Mouse (Mus musculus): ENCODE results near the gene Ubl5. TPM values are rescaled to one million over a fixed set of nuclear protein-coding genes. Genes with fewer than 3 reads are reported as not detected.
"Not testable (repeated sequence)": the region's sequence is repeated elsewhere in the genome, so short reads cannot be mapped to it uniquely, and the experiment has no call there.

Ubl5 gene
- polyA plus RNA-seq, 1 experiment: 762 TPM

DNA sequence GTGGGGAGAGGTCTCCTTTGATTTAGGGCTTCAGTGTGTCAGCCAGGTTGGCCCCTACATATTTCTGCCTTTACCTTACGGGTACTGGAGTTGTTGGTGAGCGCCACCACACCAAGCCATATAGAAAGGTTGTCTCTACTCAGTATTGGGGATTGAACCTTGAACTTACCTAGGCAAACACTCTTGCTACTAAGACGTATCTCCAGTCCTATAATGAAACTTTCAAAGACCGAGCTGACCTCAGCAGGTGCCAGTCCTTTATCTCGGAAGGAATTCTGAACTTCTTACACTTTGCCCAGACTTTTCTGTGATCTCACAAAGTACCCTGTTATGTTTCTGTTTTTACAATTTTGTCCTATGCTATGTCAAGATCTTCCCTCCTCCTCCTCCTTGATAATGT lies 30.7 kb upstream of the Ubl5 start:
- H3ac ChIP-seq (ENCODE audit: control insufficient read depth, insufficient read length): no peak overlapping the region
- no peaks in the 10 kb centered on the region for H3K27me3 ChIP-seq (ENCODE audit: control insufficient read depth, insufficient read depth, insufficient read length)
- H3K4me2 ChIP-seq (ENCODE audit: low read depth): no peak overlapping the region
- no peaks in the 10 kb centered on the region for H3K36me3 ChIP-seq (ENCODE audit: control insufficient read depth, insufficient read depth)
- TF ChIP-seq E2F4 (IDR thresholded peaks at IDR 0.05; ENCODE audit: insufficient read depth) (no peak), USF1 (IDR thresholded peaks at IDR 0.05; ENCODE audit: low read depth) (no peak), CEBPB (IDR thresholded peaks at IDR 0.05; ENCODE audit: insufficient read depth, poor library complexity, severe bottlenecking) (no peak), MAX (IDR thresholded peaks at IDR 0.05; ENCODE audit: low read depth) (no peak), TCF3 (IDR thresholded peaks at IDR 0.05; ENCODE audit: insufficient read length, low read depth) (no peak), POLR2AphosphoS2 (IDR thresholded peaks at IDR 0.05; ENCODE audit: insufficient read length, low read depth) (no peak), TCF12 (IDR thresholded peaks at IDR 0.05; ENCODE audit: insufficient read depth, poor library complexity, severe bottlenecking) (no peak), REST (IDR thresholded peaks at IDR 0.05; ENCODE audit: insufficient read depth, insufficient read length) (no peak), SRF (IDR thresholded peaks at IDR 0.05; ENCODE audit: control insufficient read depth, insufficient read length, low read depth) (no peak), POLR2A (IDR thresholded peaks at IDR 0.05; ENCODE audit: insufficient read length, low read depth) (no peak), MYOG (IDR thresholded peaks at IDR 0.05; ENCODE audit: control insufficient read depth in 1 of 3, insufficient read depth in 1 of 3, insufficient read length in 2 of 3, low read depth in 2 of 3) (no peak), MYOD1 (IDR thresholded peaks at IDR 0.05; ENCODE audit: control insufficient read depth in 1 of 3, insufficient read length in 2 of 3, low read depth in 2 of 3) (no peak)
- no peak overlapping the region for H3K4me3 ChIP-seq
- no peaks in the 10 kb centered on the region for H3K79me2 ChIP-seq (ENCODE audit: control insufficient read depth, insufficient read depth)

GRCm38 (mm10) chr9:20616685-20617084 lies 26.0 kb upstream of the Ubl5 start:
- Histone ChIP-seq H3K4me2 (ENCODE audit: low read depth) (no peak overlapping the region), H3K4me3 (no peak overlapping the region), H3K79me2 (ENCODE audit: control insufficient read depth, insufficient read depth) (no peaks in the 10 kb centered on the region), H3K36me3 (ENCODE audit: control insufficient read depth, insufficient read depth) (no peaks in the 10 kb centered on the region), H3ac (ENCODE audit: control insufficient read depth, insufficient read length) (no peak overlapping the region), H3K27me3 (ENCODE audit: control insufficient read depth, insufficient read depth, insufficient read length) (no peaks in the 10 kb centered on the region)
- TF ChIP-seq TCF12 (IDR thresholded peaks at IDR 0.05; ENCODE audit: insufficient read depth, poor library complexity, severe bottlenecking): no peak
- no peak for TF ChIP-seq POLR2AphosphoS2 (IDR thresholded peaks at IDR 0.05; ENCODE audit: insufficient read length, low read depth)
- TF ChIP-seq MYOG (IDR thresholded peaks at IDR 0.05; ENCODE audit: control insufficient read depth in 1 of 3, insufficient read depth in 1 of 3, insufficient read length in 2 of 3, low read depth in 2 of 3): no peak
- TF ChIP-seq E2F4 (IDR thresholded peaks at IDR 0.05; ENCODE audit: insufficient read depth): no peak
- no peak for TF ChIP-seq MAX (IDR thresholded peaks at IDR 0.05; ENCODE audit: low read depth)
- no peak for TF ChIP-seq CEBPB (IDR thresholded peaks at IDR 0.05; ENCODE audit: insufficient read depth, poor library complexity, severe bottlenecking)
- no peak for TF ChIP-seq USF1 (IDR thresholded peaks at IDR 0.05; ENCODE audit: low read depth)
- no peak for TF ChIP-seq REST (IDR thresholded peaks at IDR 0.05; ENCODE audit: insufficient read depth, insufficient read length)
- no peak for TF ChIP-seq TCF3 (IDR thresholded peaks at IDR 0.05; ENCODE audit: insufficient read length, low read depth)

DNA sequence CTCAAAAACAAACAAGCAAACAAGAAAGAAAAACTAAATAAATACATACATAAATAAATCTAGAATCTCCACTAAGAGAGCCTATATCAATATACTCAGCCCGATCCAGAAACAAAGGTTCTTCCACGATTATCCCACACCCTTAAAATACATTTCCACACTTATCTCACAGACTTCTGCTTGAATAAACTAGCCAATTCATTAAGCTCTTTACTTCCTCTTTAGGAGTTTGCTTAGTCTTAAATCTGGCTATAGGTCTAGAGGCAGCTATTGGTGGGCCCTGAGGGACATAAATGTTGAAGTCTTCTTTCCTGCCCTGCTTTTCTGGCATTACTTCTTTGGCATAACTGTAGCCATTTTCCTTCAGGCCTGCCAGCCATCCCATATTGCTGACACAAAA lies 11.3 kb upstream of the Ubl5 start:
- H3ac ChIP-seq (ENCODE audit: control insufficient read depth, insufficient read length): no peak overlapping the region
- no peaks in the 10 kb centered on the region for H3K79me2 ChIP-seq (ENCODE audit: control insufficient read depth, insufficient read depth)
- H3K36me3 ChIP-seq (ENCODE audit: control insufficient read depth, insufficient read depth): no peaks in the 10 kb centered on the region
- no peak overlapping the region for H3K4me2 ChIP-seq (ENCODE audit: low read depth)
- TF ChIP-seq MAX (IDR thresholded peaks at IDR 0.05; ENCODE audit: low read depth) (no peak), REST (IDR thresholded peaks at IDR 0.05; ENCODE audit: insufficient read depth, insufficient read length) (no peak), MYOD1 (IDR thresholded peaks at IDR 0.05; ENCODE audit: control insufficient read depth in 1 of 3, insufficient read length in 2 of 3, low read depth in 2 of 3) (no peak), MYOG (IDR thresholded peaks at IDR 0.05; ENCODE audit: control insufficient read depth in 1 of 3, insufficient read depth in 1 of 3, insufficient read length in 2 of 3, low read depth in 2 of 3) (no peak), E2F4 (IDR thresholded peaks at IDR 0.05; ENCODE audit: insufficient read depth) (no peak), POLR2A (IDR thresholded peaks at IDR 0.05; ENCODE audit: insufficient read length, low read depth) (no peak), POLR2AphosphoS2 (IDR thresholded peaks at IDR 0.05; ENCODE audit: insufficient read length, low read depth) (no peak), TCF12 (IDR thresholded peaks at IDR 0.05; ENCODE audit: insufficient read depth, poor library complexity, severe bottlenecking) (no peak), TCF3 (IDR thresholded peaks at IDR 0.05; ENCODE audit: insufficient read length, low read depth) (no peak), USF1 (IDR thresholded peaks at IDR 0.05; ENCODE audit: low read depth) (no peak), SRF (IDR thresholded peaks at IDR 0.05; ENCODE audit: control insufficient read depth, insufficient read length, low read depth) (no peak), CEBPB (IDR thresholded peaks at IDR 0.05; ENCODE audit: insufficient read depth, poor library complexity, severe bottlenecking) (no peak)
- no peak overlapping the region for H3K4me3 ChIP-seq
- H3K27me3 ChIP-seq (ENCODE audit: control insufficient read depth, insufficient read depth, insufficient read length): no peaks in the 10 kb centered on the region

- H3K4me3 ChIP-seq; H3ac ChIP-seq (ENCODE audit: control insufficient read depth, insufficient read length); H3K27me3 ChIP-seq (ENCODE audit: control insufficient read depth, insufficient read depth, insufficient read length); H3K36me3 ChIP-seq (ENCODE audit: control insufficient read depth, insufficient read depth); H3K4me2 ChIP-seq (ENCODE audit: low read depth): not testable (repeated sequence)
- H3K79me2 ChIP-seq (ENCODE audit: control insufficient read depth, insufficient read depth): peaks cover 14% of the 10 kb centered on the region
Measured at GRCm38 (mm10) chr9:20635676-20636075, 7.0 kb upstream of the Ubl5 start.

DNA sequence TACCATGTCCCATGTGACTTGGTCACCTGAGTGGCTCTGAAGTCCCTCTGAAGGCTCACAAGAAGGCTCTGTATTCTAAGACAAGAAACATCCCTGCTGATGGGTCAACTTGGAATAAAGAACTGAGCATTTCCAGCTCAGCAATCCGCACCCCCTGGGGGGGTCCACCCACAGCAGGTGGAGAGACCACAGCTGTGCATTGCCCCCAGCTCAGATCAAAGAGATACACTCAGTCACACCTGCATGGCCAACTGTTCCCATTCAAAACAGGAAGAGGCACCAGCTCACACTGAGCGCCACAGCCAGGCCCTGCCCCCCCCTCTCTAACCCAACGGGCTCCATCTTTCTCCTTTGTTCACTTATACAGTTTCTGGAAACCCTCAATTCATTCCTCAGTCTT lies 6.4 kb upstream of the Ubl5 start:
- H3K4me3 ChIP-seq: no peak overlapping the region
- TF ChIP-seq MAX (IDR thresholded peaks at IDR 0.05; ENCODE audit: low read depth) (no peak), MYOG (IDR thresholded peaks at IDR 0.05; ENCODE audit: control insufficient read depth in 1 of 3, insufficient read depth in 1 of 3, insufficient read length in 2 of 3, low read depth in 2 of 3) (no peak), SRF (IDR thresholded peaks at IDR 0.05; ENCODE audit: control insufficient read depth, insufficient read length, low read depth) (no peak), POLR2AphosphoS2 (IDR thresholded peaks at IDR 0.05; ENCODE audit: insufficient read length, low read depth) (no peak), REST (IDR thresholded peaks at IDR 0.05; ENCODE audit: insufficient read depth, insufficient read length) (no peak), POLR2A (IDR thresholded peaks at IDR 0.05; ENCODE audit: insufficient read length, low read depth) (no peak), MYOD1 (IDR thresholded peaks at IDR 0.05; ENCODE audit: control insufficient read depth in 1 of 3, insufficient read length in 2 of 3, low read depth in 2 of 3) (no peak), E2F4 (IDR thresholded peaks at IDR 0.05; ENCODE audit: insufficient read depth) (no peak), CEBPB (IDR thresholded peaks at IDR 0.05; ENCODE audit: insufficient read depth, poor library complexity, severe bottlenecking) (no peak), USF1 (IDR thresholded peaks at IDR 0.05; ENCODE audit: low read depth) (no peak), TCF12 (IDR thresholded peaks at IDR 0.05; ENCODE audit: insufficient read depth, poor library complexity, severe bottlenecking) (no peak), TCF3 (IDR thresholded peaks at IDR 0.05; ENCODE audit: insufficient read length, low read depth) (no peak)
- no peaks in the 10 kb centered on the region for H3K36me3 ChIP-seq (ENCODE audit: control insufficient read depth, insufficient read depth)
- H3K4me2 ChIP-seq (ENCODE audit: low read depth): no peak overlapping the region
- H3K27me3 ChIP-seq (ENCODE audit: control insufficient read depth, insufficient read depth, insufficient read length): no peaks in the 10 kb centered on the region
- H3ac ChIP-seq (ENCODE audit: control insufficient read depth, insufficient read length): no peak overlapping the region
- H3K79me2 ChIP-seq (ENCODE audit: control insufficient read depth, insufficient read depth): peaks cover 19% of the 10 kb centered on the region
